Mouse (Mus musculus) v-Abl transformed pro-B cells (cell line): Measurements from ENCODE around the gene Emx2.

Experiments used
- in situ Hi-C, 2 experiments: fragments of 400-800 bp; cut with MboI; formaldehyde crosslinking; loops; one replicate each; pipeline ENCODE4 v1.15.1; 2025; ENCODE audit not compliant: unreplicated experiment in 2 of 2

Gene Emx2

DNA sequence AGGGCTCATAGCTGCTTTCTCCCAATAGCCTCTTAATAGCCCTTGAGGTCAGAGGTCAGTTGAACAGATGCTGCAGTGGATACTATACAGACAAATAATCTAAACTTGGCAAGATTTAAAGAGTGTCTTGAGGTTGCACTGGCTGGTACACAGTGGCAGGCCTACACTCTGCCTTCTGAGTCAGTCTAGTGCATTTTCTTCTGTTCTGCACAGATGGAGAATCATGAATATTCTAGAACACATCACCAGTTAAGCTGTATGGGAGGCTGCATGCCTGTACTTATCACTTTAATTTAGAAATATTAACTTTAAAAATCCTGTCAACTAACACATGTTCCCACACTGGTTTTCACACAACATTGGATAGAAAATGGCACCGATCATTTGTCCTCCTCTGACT is 34.1 kb downstream of the Emx2 start:
- in situ Hi-C loops, result no loop called here

- in situ Hi-C loops, result no loop called here
These were observed 38.7 kb downstream of the Emx2 start for GRCm38 (mm10) chr19:59496832-59497231.

GRCm38 (mm10) chr19:59508896-59509295 is 50.7 kb downstream of the Emx2 start:
- in situ Hi-C loops, result no loop called here

DNA sequence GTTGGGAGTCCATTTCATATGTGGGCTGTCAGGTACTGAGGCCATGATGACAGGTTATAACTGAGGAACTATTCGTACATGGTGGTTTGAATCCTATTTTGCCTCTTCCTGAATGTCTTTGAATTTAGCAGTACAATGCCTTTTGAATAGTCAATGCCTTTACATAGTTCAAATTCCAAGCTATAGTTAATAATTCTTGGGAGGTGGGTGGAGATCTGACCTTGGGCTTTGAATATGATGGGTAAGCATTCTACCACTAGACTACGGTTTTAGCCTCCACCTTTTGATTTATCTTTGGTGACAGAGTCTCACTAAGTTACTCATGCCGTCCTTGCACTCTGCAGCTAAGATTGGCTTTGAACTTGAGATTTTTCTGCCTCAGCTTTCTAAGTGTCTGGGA is 55.0 kb downstream of the Emx2 start:
- in situ Hi-C loops, result no loop called here
